Mouse (Mus musculus) cerebellum, adult 9-10 months (tissue): ENCODE data around the gene Abo.
"Not testable (repeated sequence)": the region's sequence is repeated elsewhere in the genome, so short reads cannot be mapped to it uniquely, and the experiment has no call there.

Source experiments
- DNase-seq: peaks from one replicate; pipeline ENCODE4 v3.0.0; 2022

Abo gene

DNA sequence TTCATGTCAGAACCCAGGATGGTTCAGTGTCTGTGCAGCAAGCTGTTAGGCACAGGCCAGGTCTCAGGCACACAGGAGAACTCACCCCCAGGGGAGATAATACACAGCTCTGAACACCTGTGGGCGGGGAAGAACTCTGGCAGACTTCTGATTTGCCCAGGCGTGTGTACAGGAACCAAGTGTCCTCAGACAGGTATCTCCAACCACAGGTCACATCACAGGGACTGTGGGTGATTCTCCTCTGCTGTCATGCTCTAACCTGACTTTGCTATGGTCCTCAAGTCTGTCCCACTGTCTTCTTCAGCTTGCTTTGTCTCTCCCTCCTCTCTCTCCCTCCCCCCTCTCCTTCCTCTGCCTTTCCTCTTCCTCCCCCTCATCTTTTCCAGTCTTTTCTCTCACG is at the start of gene Abo:
Gene Abo, minus strand, starts transcription at position 101 of the 400 bp plus-strand sequence.
- no peak for DNase-seq

- no peak for DNase-seq
These were observed 49.6 kb upstream of the Abo start for GRCm38 (mm10) chr2:26914148-26914941.

GRCm38 (mm10) chr2:26913416-26914147 is 48.8 kb upstream of the Abo start:
- DNase-seq: no peak

DNA sequence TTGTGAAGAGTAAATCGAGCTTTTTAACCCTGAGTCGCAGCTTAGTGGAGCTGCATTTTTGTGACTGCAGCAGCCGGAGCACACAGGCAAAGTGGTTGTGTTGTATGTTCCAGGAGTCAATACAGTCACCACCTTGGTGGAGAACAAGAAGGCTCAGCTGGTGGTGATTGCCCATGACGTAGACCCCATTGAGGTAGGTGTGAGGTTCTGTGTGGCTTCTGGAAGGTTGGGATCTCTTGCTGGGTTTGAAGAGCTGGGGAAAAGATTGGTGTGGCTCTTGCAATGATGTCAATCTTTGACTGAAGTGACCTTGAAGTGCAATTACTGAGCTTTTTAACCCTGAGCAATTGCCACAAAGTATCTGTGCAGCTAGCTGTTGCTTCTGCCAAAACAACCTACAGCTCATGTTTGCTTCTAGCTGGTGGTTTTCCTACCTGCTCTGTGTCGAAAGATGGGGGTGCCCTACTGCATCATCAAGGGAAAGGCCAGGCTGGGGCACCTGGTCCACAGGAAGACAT is 47.5 kb upstream of the Abo start:
- DNase-seq: peak; percentile 42

DNA sequence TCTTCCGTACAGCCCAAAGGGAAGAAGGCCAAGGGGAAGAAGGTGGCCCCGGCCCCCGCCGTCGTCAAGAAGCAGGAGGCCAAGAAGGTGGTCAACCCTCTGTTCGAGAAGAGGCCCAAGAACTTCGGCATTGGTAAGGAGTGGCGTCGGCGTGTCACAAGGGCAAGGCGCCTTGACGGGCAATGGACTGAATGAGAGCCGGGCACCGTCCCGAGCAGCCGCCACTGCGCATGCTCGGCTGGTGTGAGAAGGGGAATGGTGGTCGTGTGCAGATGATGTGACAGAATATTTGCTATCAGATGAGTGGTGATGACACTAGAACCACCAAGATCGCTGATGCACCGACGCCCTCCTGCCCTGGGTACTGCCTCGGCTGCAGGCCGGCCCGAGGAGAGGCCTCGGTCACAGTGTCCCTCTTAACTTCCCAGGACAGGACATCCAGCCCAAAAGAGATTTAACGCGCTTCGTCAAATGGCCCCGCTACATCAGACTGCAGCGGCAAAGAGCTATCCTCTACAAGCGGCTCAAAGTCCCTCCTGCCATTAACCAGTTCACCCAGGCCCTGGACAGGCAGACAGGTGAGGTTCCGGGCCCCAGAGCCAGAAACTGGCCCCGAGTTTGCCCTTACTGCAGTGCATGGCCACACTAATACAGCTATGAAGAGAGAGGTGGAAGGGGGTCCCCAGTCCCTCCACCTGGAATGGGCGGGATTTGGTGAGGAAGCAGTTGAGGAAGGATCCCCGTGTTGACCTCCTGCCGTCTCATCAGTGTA is 46.4 kb upstream of the Abo start:
- DNase-seq: peak; percentile 50

- peak; percentile 100 for DNase-seq
These were observed 45.6 kb upstream of the Abo start, which contains the start of the genes Med22 and Rpl7a for GRCm38 (mm10) chr2:26910124-26910993. Gene Med22 (minus strand): TSS chr2:26910677. Gene Rpl7a (plus strand): TSS chr2:26910764.

- DNase-seq: no peak
These were observed 44.6 kb upstream of the Abo start for GRCm38 (mm10) chr2:26909387-26909784.

DNA sequence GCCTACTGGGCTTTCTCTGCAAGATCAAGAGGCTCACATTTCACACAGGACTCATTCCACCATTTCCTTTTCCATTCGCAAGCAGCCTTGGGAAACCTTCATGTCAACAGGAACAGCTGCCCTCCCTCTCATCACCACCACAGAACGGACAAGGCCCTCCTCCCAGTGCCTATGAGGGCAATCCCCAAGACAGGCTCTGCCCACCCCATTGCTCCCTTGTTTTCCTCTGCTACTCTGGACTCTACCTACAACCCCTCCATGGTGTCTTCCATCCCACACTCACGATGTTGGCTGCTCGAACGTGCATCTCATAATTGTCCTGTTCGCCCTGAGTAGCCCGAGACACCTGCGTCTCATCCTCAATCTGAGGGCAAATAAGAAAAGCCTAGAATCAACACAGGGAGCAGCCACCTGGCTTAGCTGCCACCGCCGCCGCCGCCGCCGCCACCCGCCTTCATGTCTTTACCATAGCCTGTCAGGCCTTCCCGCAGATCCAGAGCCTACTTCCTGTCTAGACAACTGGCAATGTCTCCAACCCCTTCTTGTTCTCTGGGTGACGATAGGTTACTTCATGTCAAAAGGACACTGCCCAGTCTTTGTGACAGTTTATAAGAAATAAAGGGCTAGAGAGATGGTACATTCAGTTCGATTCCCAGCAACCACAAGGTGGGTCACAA is 44.1 kb upstream of the Abo start:
- DNase-seq: peak; percentile 37

- DNase-seq: peak; percentile 46
These were observed 42.3 kb upstream of the Abo start for GRCm38 (mm10) chr2:26907109-26907508.

GRCm38 (mm10) chr2:26906431-26906830 is 41.7 kb upstream of the Abo start:
- DNase-seq: no peak

GRCm38 (mm10) chr2:26905936-26906335 is 41.2 kb upstream of the Abo start:
- no peak for DNase-seq

DNA sequence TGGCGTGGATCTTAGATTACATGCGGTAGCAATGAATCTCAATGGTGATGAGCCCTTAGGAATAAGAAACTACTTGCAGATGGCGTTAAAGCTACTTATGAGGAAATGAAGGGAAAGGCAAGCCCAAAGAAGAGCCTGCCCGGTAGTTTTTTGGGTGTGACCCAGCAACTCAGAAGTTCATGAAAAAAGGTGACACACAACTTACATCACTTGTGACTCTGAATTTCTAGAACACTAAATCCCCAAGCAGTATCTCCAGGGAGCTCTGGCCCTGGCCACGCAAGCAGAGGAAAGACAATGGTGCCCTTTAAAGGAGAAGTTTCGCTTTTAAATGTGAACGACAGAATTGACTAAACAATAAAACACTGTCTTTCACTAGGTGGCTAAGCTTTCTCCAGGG is 38.5 kb upstream of the Abo start:
- no peak for DNase-seq

DNA sequence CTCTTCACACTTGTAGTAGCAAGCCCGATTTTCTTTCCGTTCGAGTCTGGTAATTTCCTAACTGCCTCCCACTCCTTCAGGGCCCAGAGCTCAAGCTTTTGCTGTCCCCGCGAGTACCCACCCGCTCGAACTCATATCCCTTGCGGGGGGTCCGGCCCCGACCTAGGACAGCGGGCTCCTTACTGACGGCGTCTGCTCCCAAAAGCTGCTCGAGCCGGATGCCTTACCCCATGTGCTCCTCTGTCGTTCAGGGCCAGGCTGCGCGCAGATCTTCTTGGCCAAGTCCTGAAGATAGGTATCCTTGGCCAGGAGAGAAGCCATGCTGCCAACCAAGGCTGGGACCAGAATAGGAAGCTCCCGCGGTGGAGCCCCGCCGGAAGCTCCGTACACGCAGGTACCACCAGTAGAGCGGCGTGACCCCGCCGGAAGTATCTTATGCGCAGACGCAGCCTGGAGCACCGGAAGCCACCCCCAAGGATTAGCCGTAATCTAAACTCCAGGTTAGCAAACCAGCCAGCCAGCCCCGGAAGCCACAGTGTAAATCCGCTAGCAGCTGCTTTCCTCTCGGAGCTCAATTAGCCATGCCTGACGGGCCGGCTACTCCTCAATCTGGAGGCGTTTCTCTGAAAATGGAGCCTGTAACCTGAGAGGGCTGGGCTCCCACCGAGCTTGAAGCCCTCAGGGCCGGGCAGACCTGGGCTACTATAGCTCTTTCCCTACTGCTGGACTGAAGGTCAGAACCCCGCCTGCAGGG is 37.9 kb upstream of the Abo start, which contains the start of gene Surf6:
Gene Surf6, minus strand, starts transcription at position 413 of the 754 bp plus-strand sequence.
- peak; percentile 95 for DNase-seq

DNA sequence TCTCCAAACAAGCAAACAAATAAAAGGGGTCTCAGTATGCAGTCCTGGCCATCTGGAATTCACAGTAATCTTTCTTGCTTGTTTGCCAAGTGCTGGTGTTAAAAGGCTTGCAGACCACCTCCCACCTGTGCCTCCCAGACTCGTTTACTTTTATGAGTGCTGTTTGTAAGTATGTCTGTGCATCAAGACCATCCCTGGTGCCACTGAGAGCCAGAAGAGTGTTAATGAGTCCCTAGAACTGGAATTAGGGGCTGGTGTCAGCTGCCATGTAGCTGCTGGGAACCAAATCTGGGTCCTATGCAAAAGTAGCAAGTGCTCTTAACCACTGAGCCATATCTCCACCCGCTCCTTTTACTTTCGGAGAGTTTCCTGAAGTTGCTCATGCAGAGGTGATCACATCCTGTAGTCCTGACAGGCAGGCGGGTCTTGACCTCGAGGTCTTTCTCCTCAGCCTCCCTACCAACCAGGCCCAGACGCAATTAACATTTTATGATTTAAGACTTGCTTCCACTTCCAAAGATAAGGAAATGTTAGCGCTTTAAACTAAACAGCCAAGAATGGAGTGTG is 37.1 kb upstream of the Abo start:
- DNase-seq: no peak

DNA sequence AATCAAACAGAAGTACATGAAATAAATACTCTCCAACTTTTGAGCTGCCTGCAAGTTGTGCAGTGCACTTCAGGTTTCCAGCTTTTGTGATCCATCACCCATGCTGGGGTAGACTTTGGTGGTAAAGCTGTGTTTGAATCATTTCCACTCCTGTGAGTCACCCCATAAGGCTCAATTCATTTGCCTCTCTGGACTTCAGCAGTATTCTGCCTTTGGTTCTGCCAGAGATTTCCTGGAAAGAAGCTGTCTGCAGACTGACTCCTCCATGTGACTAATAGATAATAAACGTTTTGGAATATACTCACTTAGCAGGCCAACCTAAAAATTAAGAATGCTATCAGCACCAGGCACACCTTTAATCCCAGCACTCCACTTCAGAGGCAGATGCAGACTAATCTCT is 36.0 kb upstream of the Abo start:
- DNase-seq: no peak

GRCm38 (mm10) chr2:26895898-26896297 is 31.1 kb upstream of the Abo start:
- no peak for DNase-seq

DNA sequence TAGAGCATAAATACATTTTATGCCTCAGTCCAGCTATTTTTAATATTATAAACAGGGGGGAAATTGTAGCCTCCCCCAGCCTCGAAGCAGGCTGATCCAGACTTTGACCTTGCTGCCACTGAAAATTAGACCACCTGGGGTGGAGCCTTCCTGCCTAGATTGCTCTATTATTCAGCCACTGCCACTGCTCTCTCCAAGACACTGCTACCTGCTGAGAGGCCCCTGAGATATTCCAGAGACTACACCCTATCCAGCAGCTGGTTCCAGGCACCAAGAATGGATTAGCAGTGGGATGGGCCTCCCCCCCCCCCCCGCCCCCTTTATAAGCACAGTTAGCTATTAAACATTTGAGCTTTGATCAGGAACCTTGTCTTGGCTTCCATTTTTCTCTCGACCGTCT is 21.4 kb upstream of the Abo start:
- DNase-seq: not testable (repeated sequence)

DNA sequence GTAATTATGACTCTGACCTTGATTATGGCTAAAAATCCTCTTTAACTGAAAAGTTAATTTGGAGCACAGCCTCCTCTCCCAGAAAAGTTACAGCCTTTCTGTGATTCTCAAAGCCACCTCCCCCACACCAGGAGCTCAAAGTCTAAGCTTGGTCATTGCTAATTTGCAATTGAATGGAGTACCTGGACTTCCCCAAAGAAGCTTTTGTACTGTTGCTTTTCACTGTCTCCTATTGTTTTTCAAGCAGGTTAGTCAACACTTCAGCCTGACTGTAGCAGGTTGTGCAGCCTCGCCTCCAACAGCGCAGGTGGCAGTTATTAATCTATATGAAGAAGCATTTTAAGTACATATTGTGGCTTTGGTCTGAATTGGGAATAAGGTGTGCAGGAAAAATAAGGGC is 20.8 kb upstream of the Abo start:
- not testable (repeated sequence) for DNase-seq

DNA sequence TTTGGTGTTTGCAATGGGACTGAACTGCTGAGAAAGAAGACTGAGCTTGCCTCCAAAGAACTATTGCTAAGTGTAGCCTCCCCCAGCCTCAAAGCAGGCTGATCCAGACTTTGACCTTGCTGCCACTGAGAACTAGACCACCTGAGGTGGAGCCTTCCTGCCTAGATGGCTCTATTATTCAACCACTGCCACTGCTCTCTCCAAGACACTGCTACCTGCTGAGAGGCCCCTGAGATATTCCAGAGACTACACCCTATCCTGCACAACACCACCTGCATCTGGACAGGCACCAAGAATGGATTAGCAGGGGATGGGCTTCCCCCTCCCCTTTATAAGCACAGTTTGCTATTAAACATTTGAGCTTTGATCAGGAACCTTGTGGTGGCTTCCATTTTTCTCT is 13.8 kb upstream of the Abo start:
- DNase-seq: no peak

DNA sequence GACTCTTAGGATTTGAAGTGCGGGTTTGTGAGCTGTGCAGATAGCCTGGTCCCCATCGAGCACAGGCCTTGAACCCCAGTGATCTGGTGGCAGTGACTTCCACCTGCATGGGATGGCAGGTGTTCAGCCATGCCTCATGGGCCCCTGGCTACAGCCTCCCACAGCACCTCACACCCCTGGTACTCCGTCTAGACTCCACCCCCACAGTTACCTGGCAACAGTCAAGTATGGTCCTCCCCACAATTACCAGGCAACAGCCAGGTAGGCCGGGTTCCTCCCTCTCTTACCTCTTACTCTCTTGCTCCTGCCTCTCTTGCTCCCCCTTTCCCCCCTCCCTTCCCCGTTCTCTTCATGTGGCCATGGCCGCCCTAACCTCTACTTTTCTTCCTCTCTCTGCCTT is 5.9 kb upstream of the Abo start:
- no peak for DNase-seq
